Mouse (Mus musculus) gastrocnemius, postnatal 36 days (tissue): ENCODE data around the gene Arhgap11a. TPM values are rescaled to one million over a fixed set of nuclear protein-coding genes. Genes with fewer than 3 reads are reported as not detected.
A peak's percentile ranks its signal among the peaks of the same experiment; 100 is the strongest.

Experiments
- DNase-seq, 2 experiments: peaks; one replicate each; pipeline ENCODE4 v3.0.0; 2022
- intact Hi-C: fragments of 180-260 bp; cut with DNase I; formaldehyde crosslinking; loops from one replicate; pipeline ENCODE4 v1.15.1; 2025
- total RNA-seq, 2 experiments: library from RNA; stranded (reverse); gene quantifications; 2 replicates each; pipeline ENCODE4 v1.2.3; 2021

The Arhgap11a gene
- total RNA-seq, 2 experiments from 2014 or later = 1.2 TPM

- DNase-seq = no peak
- intact Hi-C loops = loop anchor here (5.0 kb wide), 1 partner anchor 289 kb away; no protein-coding TSS in a partner anchor
Observed at GRCm38 (mm10) chr2:113821176-113821734, 27.2 kb downstream of the Arhgap11a start.

GRCm38 (mm10) chr2:113820117-113820516 lies 28.3 kb downstream of the Arhgap11a start:
- intact Hi-C loops = loop anchor here (5.0 kb wide), 1 partner anchor 288 kb away; no protein-coding TSS in a partner anchor
- no peak for DNase-seq

- no peak for DNase-seq
- intact Hi-C loops = no loop called here
Observed at GRCm38 (mm10) chr2:113817681-113818606, 30.5 kb downstream of the Arhgap11a start.

GRCm38 (mm10) chr2:113807640-113808039 lies 40.8 kb downstream of the Arhgap11a start:
- intact Hi-C loops = loop anchor here (5.0 kb wide), 1 partner anchor 310 kb away; no protein-coding TSS in a partner anchor
- DNase-seq = peak; percentile 30 to 48

- intact Hi-C loops = loop anchor here (5.0 kb wide), 1 partner anchor 310 kb away; no protein-coding TSS in a partner anchor
- DNase-seq = no peak
Observed at GRCm38 (mm10) chr2:113806851-113807577, 41.4 kb downstream of the Arhgap11a start.

GRCm38 (mm10) chr2:113805765-113806164 lies 42.7 kb downstream of the Arhgap11a start:
- DNase-seq = no peak

GRCm38 (mm10) chr2:113803753-113804152 lies 44.7 kb downstream of the Arhgap11a start:
- DNase-seq = no peak
- intact Hi-C loops = no loop called here

More at GRCm38 (mm10) chr2:113805765-113806164, 42.7 kb downstream of the Arhgap11a start:
- intact Hi-C loops = loop anchor here (5.0 kb wide), 1 partner anchor 308 kb away; no protein-coding TSS in a partner anchor

GRCm38 (mm10) chr2:113800846-113801245 lies 47.6 kb downstream of the Arhgap11a start:
- no peak for DNase-seq
- intact Hi-C loops = no loop called here

GRCm38 (mm10) chr2:113798605-113799004 lies 49.9 kb downstream of the Arhgap11a start:
- DNase-seq = no peak
- intact Hi-C loops = no loop called here

GRCm38 (mm10) chr2:113795186-113795585 lies 53.3 kb downstream of the Arhgap11a start:
- DNase-seq = no peak
- intact Hi-C loops = no loop called here

- intact Hi-C loops = no loop called here
- DNase-seq = no peak
Observed at GRCm38 (mm10) chr2:113793521-113793920, 54.9 kb downstream of the Arhgap11a start.

GRCm38 (mm10) chr2:113788821-113789387 lies 59.6 kb downstream of the Arhgap11a start:
- intact Hi-C loops = no loop called here

GRCm38 (mm10) chr2:113787882-113788281 lies 60.6 kb downstream of the Arhgap11a start:
- DNase-seq = no peak

More at GRCm38 (mm10) chr2:113788821-113789387, 59.6 kb downstream of the Arhgap11a start:
- DNase-seq = no peak

GRCm38 (mm10) chr2:113784851-113785250 lies 63.6 kb downstream of the Arhgap11a start:
- intact Hi-C loops = no loop called here

More at GRCm38 (mm10) chr2:113787882-113788281, 60.6 kb downstream of the Arhgap11a start:
- intact Hi-C loops = no loop called here

GRCm38 (mm10) chr2:113781521-113781920 lies 66.9 kb downstream of the Arhgap11a start:
- no peak for DNase-seq
- intact Hi-C loops = no loop called here

More at GRCm38 (mm10) chr2:113784851-113785250, 63.6 kb downstream of the Arhgap11a start:
- no peak for DNase-seq

Other genes with a start within 250 kb of the Arhgap11a start
- not detected for gene Grem1, start 90.0 kb downstream of the Arhgap11a start, total RNA-seq
- not detected for gene Scg5, start 19.5 kb downstream of the Arhgap11a start, total RNA-seq
- not detected for gene Gjd2, start 165.0 kb upstream of the Arhgap11a start, total RNA-seq
- gene Actc1, start 204.9 kb upstream of the Arhgap11a start, total RNA-seq = 1,000 to 10,000 TPM; 1,166 to 4,359 TPM